Mouse (Mus musculus): ENCODE data around the gene Gm3839. TPM values are rescaled to one million over a fixed set of nuclear protein-coding genes. Genes with fewer than 3 reads are reported as not detected.

Gm3839 gene
- polyA plus RNA-seq (2017; shearing (Covaris generic)), result 1.8 TPM

DNA sequence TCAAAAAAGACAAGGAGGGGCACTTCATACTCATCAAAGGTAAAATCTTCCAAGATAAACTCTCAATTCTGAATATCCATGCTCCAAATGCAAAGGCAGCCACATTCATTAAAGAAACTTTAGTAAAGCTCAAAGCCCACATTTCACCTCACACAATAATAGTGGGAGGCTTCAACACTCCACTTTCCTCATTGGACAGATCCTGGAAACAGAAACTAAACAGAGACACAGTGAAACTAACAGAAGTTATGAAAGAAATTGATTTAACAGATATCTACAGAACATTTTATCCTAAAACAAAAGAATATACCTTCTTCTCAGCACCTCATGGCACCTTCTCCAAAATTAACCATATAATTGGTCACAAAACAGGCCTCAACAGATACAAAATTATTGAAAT is at the start of gene Gm3839:
Gene Gm3839, minus strand, starts transcription at position 101 of the 400 bp plus-strand sequence.

Other genes starting within 250 kb of the Gm3839 start
- gene Fhit, start 194.7 kb downstream of the Gm3839 start, polyA plus RNA-seq (2017; shearing (Covaris generic)), result 5.1 TPM
- gene Ptprg, start 196.8 kb upstream of the Gm3839 start, polyA plus RNA-seq (2017; shearing (Covaris generic)), result not detected

Measured in CD4-positive, CD25-positive, alpha-beta regulatory T cell (primary cell).